Mouse (Mus musculus): ENCODE data around the gene Tdpoz5. TPM values are rescaled to one million over a fixed set of nuclear protein-coding genes. Genes with fewer than 3 reads are reported as not detected.
"Not testable (repeated sequence)": the region's sequence is repeated elsewhere in the genome, so short reads cannot be mapped to it uniquely, and the experiment has no call there.

Tdpoz5 gene
- polyA plus RNA-seq (2014; fragmentation: Nextera tagmentation; extraction: Ambion mirVana): not detected in 2 replicates

GRCm38 (mm10) chr3:93961214-93961613, at the start of gene Tdpoz5:
TSS of gene Tdpoz5 (minus strand) at chr3:93961314.
- 80% methylated on average over 2 of the region's 4 CpGs for WGBS
- not testable (repeated sequence) for H3K36me3 ChIP-seq (ENCODE audit: control insufficient read depth, insufficient read depth, low read length); ATAC-seq (ENCODE audit: low FRiP score); DNase-seq (ENCODE audit: low spot score); H3K4me2 ChIP-seq (replicated peaks; ENCODE audit: low read depth, low read length); H3K4me1 ChIP-seq (replicated peaks; ENCODE audit: control insufficient read depth, insufficient read depth, low read length); H3K9me3 ChIP-seq (ENCODE audit: control insufficient read depth, low read length); H3K27ac ChIP-seq (ENCODE audit: low read depth, low read length); H3K9ac ChIP-seq (ENCODE audit: low read depth, low read length); H3K27me3 ChIP-seq (ENCODE audit: control insufficient read depth, insufficient read depth, low read length); H3K4me3 ChIP-seq (ENCODE audit: low read depth, low read length)

DNA sequence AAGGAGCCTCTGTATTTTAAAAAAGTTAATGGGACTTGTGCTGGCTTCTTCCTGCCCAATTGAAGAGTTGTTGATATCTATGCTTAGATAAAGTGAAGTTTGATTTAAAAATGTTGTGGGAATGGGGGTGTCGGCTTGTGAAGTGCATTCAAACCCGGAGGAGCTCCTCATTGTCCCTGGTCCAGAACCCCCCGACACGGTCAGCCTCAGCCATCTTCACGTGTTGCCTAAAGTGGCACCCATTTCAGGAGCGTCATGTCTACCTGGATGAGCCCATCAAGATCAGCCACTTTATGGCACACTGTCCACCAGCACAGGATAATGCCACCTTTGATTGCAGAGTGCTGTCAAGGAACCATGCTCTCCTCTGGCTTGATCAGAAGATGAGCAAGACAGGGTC, 7.8 kb upstream of the Tdpoz5 start:
- H3K4me1 ChIP-seq (replicated peaks; ENCODE audit: control insufficient read depth, insufficient read depth, low read length); H3K36me3 ChIP-seq (ENCODE audit: control insufficient read depth, insufficient read depth, low read length); H3K27ac ChIP-seq (ENCODE audit: low read depth, low read length); H3K27me3 ChIP-seq (ENCODE audit: control insufficient read depth, insufficient read depth, low read length); H3K4me2 ChIP-seq (replicated peaks; ENCODE audit: low read depth, low read length); DNase-seq (ENCODE audit: low spot score); H3K9me3 ChIP-seq (ENCODE audit: control insufficient read depth, low read length); H3K9ac ChIP-seq (ENCODE audit: low read depth, low read length); H3K4me3 ChIP-seq (ENCODE audit: low read depth, low read length); ATAC-seq (ENCODE audit: low FRiP score): not testable (repeated sequence)
- 87% methylated on average over 5 of the region's 6 CpGs for WGBS

DNA sequence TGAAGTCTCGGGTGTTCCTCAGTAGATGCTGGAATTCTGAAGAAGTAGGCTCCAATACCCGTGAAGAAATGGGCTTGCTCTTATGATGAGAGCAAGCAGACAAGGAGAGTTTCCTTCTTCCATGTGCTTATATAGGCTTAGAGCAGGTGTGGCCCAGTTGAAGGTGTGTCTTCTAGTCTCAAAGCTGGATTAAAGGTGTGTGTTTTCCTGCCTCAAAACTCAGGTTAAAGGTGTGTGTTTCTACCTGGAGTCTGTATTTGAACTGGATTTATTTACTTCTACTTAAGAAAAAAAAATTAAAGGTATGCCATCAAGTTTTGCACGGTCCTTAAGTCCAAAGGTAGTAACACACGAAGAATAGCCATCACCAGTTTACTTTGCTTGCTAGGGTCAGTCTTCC, 17.7 kb downstream of the Tdpoz5 start, which contains the start of gene Gm9117:
Gene Gm9117 (minus strand): TSS at position 101 of the 400 bp plus-strand sequence.
- not testable (repeated sequence) for ATAC-seq (ENCODE audit: low FRiP score); DNase-seq (ENCODE audit: low spot score); H3K27ac ChIP-seq (ENCODE audit: low read depth, low read length); H3K4me2 ChIP-seq (replicated peaks; ENCODE audit: low read depth, low read length); H3K4me1 ChIP-seq (replicated peaks; ENCODE audit: control insufficient read depth, insufficient read depth, low read length); H3K9ac ChIP-seq (ENCODE audit: low read depth, low read length); H3K9me3 ChIP-seq (ENCODE audit: control insufficient read depth, low read length); H3K36me3 ChIP-seq (ENCODE audit: control insufficient read depth, insufficient read depth, low read length); H3K4me3 ChIP-seq (ENCODE audit: low read depth, low read length); H3K27me3 ChIP-seq (ENCODE audit: control insufficient read depth, insufficient read depth, low read length)
- 81% methylated on average over 3 of the region's 4 CpGs for WGBS

DNA sequence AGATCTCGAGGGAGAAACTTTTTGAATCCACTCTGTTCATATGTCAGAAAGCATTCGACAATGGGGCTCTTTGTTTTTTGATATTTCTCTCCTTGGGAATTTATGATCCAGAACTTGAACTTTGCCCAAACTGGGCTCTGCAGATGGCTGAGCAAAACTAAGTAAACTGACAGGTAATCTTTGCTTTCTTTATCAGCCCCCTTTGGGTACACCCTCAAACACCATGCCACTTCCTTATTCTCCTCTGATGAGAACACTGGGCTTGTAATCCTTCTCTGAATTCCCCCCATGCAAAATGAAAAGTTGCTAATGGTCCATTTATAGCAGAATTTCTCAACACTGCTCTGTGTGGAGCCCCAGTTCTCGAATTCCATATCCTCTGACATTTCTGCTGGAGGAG, 22.7 kb downstream of the Tdpoz5 start:
- not testable (repeated sequence) for ATAC-seq (ENCODE audit: low FRiP score); H3K4me3 ChIP-seq (ENCODE audit: low read depth, low read length); H3K27ac ChIP-seq (ENCODE audit: low read depth, low read length); H3K4me1 ChIP-seq (replicated peaks; ENCODE audit: control insufficient read depth, insufficient read depth, low read length); H3K36me3 ChIP-seq (ENCODE audit: control insufficient read depth, insufficient read depth, low read length); DNase-seq (ENCODE audit: low spot score); H3K9me3 ChIP-seq (ENCODE audit: control insufficient read depth, low read length); H3K9ac ChIP-seq (ENCODE audit: low read depth, low read length); H3K27me3 ChIP-seq (ENCODE audit: control insufficient read depth, insufficient read depth, low read length); H3K4me2 ChIP-seq (replicated peaks; ENCODE audit: low read depth, low read length)
- no CpG with 5 or more reads among the region's 3 CpGs for WGBS

Other genes starting within 250 kb of the Tdpoz5 start
- gene Gm5773, start 188.3 kb downstream of the Tdpoz5 start, polyA plus RNA-seq (2014; fragmentation: Nextera tagmentation; extraction: Ambion mirVana): not detected in 2 replicates
- not detected in 2 replicates for gene Tdpoz4, start 164.9 kb downstream of the Tdpoz5 start, polyA plus RNA-seq (2014; fragmentation: Nextera tagmentation; extraction: Ambion mirVana)
- gene Tdpoz3, start 135.3 kb downstream of the Tdpoz5 start, polyA plus RNA-seq (2014; fragmentation: Nextera tagmentation; extraction: Ambion mirVana): not detected in 2 replicates
- not detected in 2 replicates for gene Gm9117, start 17.8 kb downstream of the Tdpoz5 start, polyA plus RNA-seq (2014; fragmentation: Nextera tagmentation; extraction: Ambion mirVana)
- not detected in 2 replicates for gene Gm9125, start 93.6 kb upstream of the Tdpoz5 start, polyA plus RNA-seq (2014; fragmentation: Nextera tagmentation; extraction: Ambion mirVana)
- not detected in 2 replicates for gene Gm10697, start 111.3 kb upstream of the Tdpoz5 start, polyA plus RNA-seq (2014; fragmentation: Nextera tagmentation; extraction: Ambion mirVana)
- not detected in 2 replicates for gene Gm10696, start 216.9 kb upstream of the Tdpoz5 start, polyA plus RNA-seq (2014; fragmentation: Nextera tagmentation; extraction: Ambion mirVana)
- not detected in 2 replicates for gene Gm5286, start 235.4 kb upstream of the Tdpoz5 start, polyA plus RNA-seq (2014; fragmentation: Nextera tagmentation; extraction: Ambion mirVana)